In genomic region chr5:27220116-27220515, GRCm38 (mm10) we compare ENCODE assay signal across 24 mouse cellular contexts.
A peak's percentile ranks its signal among the peaks of the same experiment; 100 is the strongest.
DNase-seq lines count a peak whose midpoint lies in the region; ATAC-seq and TF ChIP-seq lines count a peak whose summit lies in the region.
"Had no signal": no experiment of that assay in that cellular context is flagged by ENCODE, and none has a peak within 500 bp of the region (broad histone marks: within the 10 kb centered on the region; RNA-seq: fewer than 3 reads in every experiment).

No protein-coding gene starts in this region.

- H3K36me3 ChIP-seq in lung, embryonic 14.5 days (ENCODE audit: insufficient read depth): no peaks in the 10 kb centered on the region
- H3K36me3 ChIP-seq in midbrain, embryonic 11.5 days (ENCODE audit: control insufficient read depth, insufficient read depth, low read length): no peaks in the 10 kb centered on the region
- no peaks in the 10 kb centered on the region for H3K36me3 ChIP-seq in forebrain, embryonic 12.5 days (replicated peaks)
- H3K36me3 ChIP-seq: embryonic facial prominence, embryonic 12.5 days; G1E; heart, embryonic 12.5 days; hindbrain, embryonic 15.5 days had no signal

- no peak overlapping the region for H3K4me2 ChIP-seq in lung, embryonic 14.5 days
- H3K4me2 ChIP-seq in midbrain, embryonic 11.5 days: no peak overlapping the region
- H3K4me2 ChIP-seq in forebrain, embryonic 12.5 days: no peak overlapping the region
- H3K4me2 ChIP-seq: embryonic facial prominence, embryonic 12.5 days; forebrain, embryonic 13.5 days; heart, embryonic 12.5 days; hindbrain, embryonic 15.5 days had no signal

- DNase-seq in lung, embryonic 14.5 days: peak; percentile 3
- no peak for DNase-seq in lung, postnatal 25 days (ENCODE audit: low spot score)
- DNase-seq in embryo, embryonic 11 days: peak; percentile 9
- peak; percentile 16 for DNase-seq in hindlimb bud, embryonic 11.5 days (ENCODE audit: extremely low spot score, low read depth, low spot score)
- no peak for DNase-seq in T-cell, adult 2 months (ENCODE audit: low spot score)
- DNase-seq in midbrain, embryonic 11.5 days (ENCODE audit: low spot score, missing footprints): no peak
- DNase-seq: adrenal gland, postnatal 25 days; B cell, adult 2 months; cerebellum, adult 18-20 months; cerebellum, adult 9-11 months; cerebellum, postnatal 36 days; forebrain, postnatal 0 days; gastrocnemius, adult 2 months; gastrocnemius, postnatal 25 days had no signal

- H3K9me3 ChIP-seq in lung, embryonic 14.5 days (ENCODE audit: low read depth, low read length): no peaks in the 10 kb centered on the region
- H3K9me3 ChIP-seq in midbrain, embryonic 11.5 days (ENCODE audit: control insufficient read depth, low read length): no peaks in the 10 kb centered on the region
- no peaks in the 10 kb centered on the region for H3K9me3 ChIP-seq in forebrain, embryonic 12.5 days
- H3K9me3 ChIP-seq: embryonic facial prominence, embryonic 12.5 days; forebrain, embryonic 13.5 days; hindbrain, embryonic 15.5 days had no signal

- no peak overlapping the region for H3K4me3 ChIP-seq in lung, embryonic 14.5 days (ENCODE audit: low read depth, low read length)
- no peak overlapping the region for H3K4me3 ChIP-seq in midbrain, embryonic 11.5 days (ENCODE audit: low read depth, low read length)
- H3K4me3 ChIP-seq in forebrain, embryonic 12.5 days (replicated peaks): no peak overlapping the region
- H3K4me3 ChIP-seq: embryonic facial prominence, embryonic 12.5 days; forebrain, embryonic 13.5 days; gastrocnemius, adult 2 months; heart, embryonic 12.5 days; hindbrain, embryonic 15.5 days had no signal

- no peak overlapping the region for H3K27ac ChIP-seq in lung, embryonic 14.5 days (ENCODE audit: low read depth)
- no peak overlapping the region for H3K27ac ChIP-seq in midbrain, embryonic 11.5 days (ENCODE audit: low read depth, low read length)
- no peak overlapping the region for H3K27ac ChIP-seq in forebrain, embryonic 12.5 days
- H3K27ac ChIP-seq: embryonic facial prominence, embryonic 12.5 days; forebrain, embryonic 13.5 days; gastrocnemius, adult 2 months; hindbrain, embryonic 15.5 days had no signal

- no peak overlapping the region for H3K9ac ChIP-seq in lung, embryonic 14.5 days
- H3K9ac ChIP-seq in midbrain, embryonic 11.5 days (ENCODE audit: low read length): no peak overlapping the region
- H3K9ac ChIP-seq in forebrain, embryonic 12.5 days: no peak overlapping the region
- H3K9ac ChIP-seq: embryonic facial prominence, embryonic 12.5 days; forebrain, embryonic 13.5 days; forebrain, postnatal 0 days; heart, embryonic 12.5 days; hindbrain, embryonic 15.5 days had no signal

- WGBS in lung, embryonic 14.5 days: 66% methylated on average over 2 of the region's 2 CpGs
- WGBS in midbrain, embryonic 11.5 days: 80% methylated on average over 2 of the region's 2 CpGs
- 84% methylated on average over 2 of the region's 2 CpGs for WGBS in forebrain, embryonic 12.5 days

- no peaks in the 10 kb centered on the region for H3K27me3 ChIP-seq in lung, embryonic 14.5 days (ENCODE audit: insufficient read depth, low read length)
- no peaks in the 10 kb centered on the region for H3K27me3 ChIP-seq in midbrain, embryonic 11.5 days (ENCODE audit: control insufficient read depth, insufficient read depth, low read length)
- H3K27me3 ChIP-seq in forebrain, embryonic 12.5 days: no peaks in the 10 kb centered on the region
- H3K27me3 ChIP-seq: embryonic facial prominence, embryonic 12.5 days; forebrain, embryonic 13.5 days; heart, embryonic 12.5 days; hindbrain, embryonic 15.5 days had no signal

- no peak for TF ChIP-seq CTCF in lung, embryonic 14.5 days (IDR thresholded peaks at IDR 0.05; ENCODE audit: low read depth)

- no peak for ATAC-seq in lung, embryonic 14.5 days (ENCODE audit: insufficient read depth)
- ATAC-seq in midbrain, embryonic 11.5 days (ENCODE audit: low FRiP score): no peak
- no peak for ATAC-seq in forebrain, embryonic 12.5 days (ENCODE audit: low FRiP score)
- ATAC-seq: activated CD4-positive, CD25-positive, alpha-beta regulatory T cell, adult 4 months; CD4-positive, CD25-positive, alpha-beta regulatory T cell, adult 4 months; forebrain, embryonic 13.5 days; forebrain, postnatal 0 days; inflammation-experienced regulatory T-cells, adult 6 months; intestine, postnatal 0 days had no signal

- H3K4me1 ChIP-seq in lung, embryonic 14.5 days (ENCODE audit: insufficient read depth): no peaks in the 10 kb centered on the region
- no peaks in the 10 kb centered on the region for H3K4me1 ChIP-seq in midbrain, embryonic 11.5 days (ENCODE audit: control insufficient read depth, insufficient read depth, low read length)
- H3K4me1 ChIP-seq in forebrain, embryonic 12.5 days: no peaks in the 10 kb centered on the region
- H3K4me1 ChIP-seq: embryonic facial prominence, embryonic 12.5 days; forebrain, embryonic 13.5 days; heart, embryonic 12.5 days; hindbrain, embryonic 15.5 days had no signal

Comparison
In these comparisons a context has a peak if more than half of its experiments do, and no peak if none do; other contexts are left out.
1. DNase-seq: peak in lung, embryonic 14.5 days (single experiment), embryo, embryonic 11 days (single experiment) and hindlimb bud, embryonic 11.5 days (single experiment); none in lung, postnatal 25 days (single experiment), T-cell, adult 2 months (single experiment) and midbrain, embryonic 11.5 days (single experiment).